Mouse (Mus musculus) layer of hippocampus, postnatal 10 days (tissue): ENCODE data around the gene Ldha. TPM values are rescaled to one million over a fixed set of nuclear protein-coding genes. Genes with fewer than 3 reads are reported as not detected.
A peak's percentile ranks its signal among the peaks of the same experiment; 100 is the strongest.

Experiments
- DNase-seq, 2 experiments: peaks; one replicate each; pipeline ENCODE4 v3.0.0; 2021; ENCODE audit warnings: low spot score in 2 of 2
- total RNA-seq, 2 experiments: library from RNA; stranded (reverse); gene quantifications; 2 replicates each; pipeline ENCODE4 v1.2.3; 2021

The Ldha gene
- total RNA-seq, 2 experiments from 2014 or later, result 430 to 445 TPM

DNA sequence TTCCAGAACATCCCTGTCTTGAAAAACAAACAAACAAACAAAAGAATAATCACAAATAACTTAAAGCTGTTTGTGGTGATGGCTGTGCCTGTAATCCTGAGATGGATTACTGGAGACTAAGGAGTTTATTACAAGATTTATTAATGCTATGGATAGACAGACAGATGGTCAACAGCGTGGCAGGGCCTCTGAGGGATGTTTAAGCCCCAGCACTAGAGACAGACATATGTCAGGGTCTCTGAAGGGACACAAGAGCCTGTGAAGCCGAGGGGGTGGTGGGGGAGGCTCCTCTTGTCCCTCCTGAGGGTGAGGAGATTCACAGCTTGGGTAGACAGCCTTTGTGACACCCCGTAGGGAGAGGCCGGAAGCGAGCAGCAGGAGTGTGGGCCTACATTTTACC lies 4.2 kb upstream of the Ldha start:
- DNase-seq, result no peak

DNA sequence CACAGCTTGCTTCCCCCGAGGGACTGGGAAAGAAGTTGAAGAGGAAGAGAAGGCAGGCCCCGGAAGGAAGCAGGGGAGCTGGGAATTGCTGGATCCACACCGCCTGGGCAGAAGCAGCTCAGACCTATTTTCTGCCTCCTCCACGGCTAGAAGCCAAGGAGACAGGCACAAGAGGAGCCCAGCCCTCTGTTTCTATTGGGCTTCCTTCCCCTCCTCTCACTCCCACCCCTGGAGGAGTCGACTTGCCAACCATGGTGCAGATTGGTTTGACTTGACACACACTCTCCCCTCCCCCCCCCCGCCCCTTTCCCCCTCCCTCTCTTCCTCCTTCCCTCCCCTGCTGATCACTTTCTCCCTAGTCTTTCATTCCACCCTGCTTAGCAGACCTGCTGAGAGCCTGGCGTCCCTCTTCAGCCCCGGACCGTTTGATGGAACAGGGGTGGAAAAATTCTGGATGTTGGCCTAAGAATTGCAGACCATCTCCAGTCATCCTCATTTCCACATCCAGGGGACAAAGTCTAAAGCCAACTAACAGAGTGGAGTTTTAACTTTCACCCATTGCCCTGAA lies 3.1 kb upstream of the Ldha start:
- DNase-seq, result peak in 1 of 2 experiments; percentile 45

DNA sequence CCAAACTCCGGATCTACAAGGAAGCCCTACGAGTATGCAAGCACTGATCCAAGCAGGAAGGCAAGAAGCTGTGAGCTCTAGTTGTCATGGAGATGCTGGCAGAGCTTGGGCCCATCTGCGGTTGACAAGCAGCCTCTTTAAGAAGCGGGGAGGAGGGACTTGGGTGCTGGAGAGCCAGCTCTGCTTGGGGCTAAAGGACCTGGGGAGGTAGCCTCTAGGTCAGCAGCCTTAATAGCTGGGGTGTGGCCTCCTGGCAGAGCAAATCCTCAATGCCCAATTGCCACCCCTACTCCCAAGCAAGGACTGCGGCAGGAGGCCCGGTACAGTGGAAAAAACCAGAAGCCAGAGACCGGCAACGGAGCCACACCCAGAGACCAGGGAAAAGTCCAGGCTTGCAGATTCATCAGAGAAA lies 2.4 kb upstream of the Ldha start:
- peak; percentile 69 to 74 for DNase-seq

DNA sequence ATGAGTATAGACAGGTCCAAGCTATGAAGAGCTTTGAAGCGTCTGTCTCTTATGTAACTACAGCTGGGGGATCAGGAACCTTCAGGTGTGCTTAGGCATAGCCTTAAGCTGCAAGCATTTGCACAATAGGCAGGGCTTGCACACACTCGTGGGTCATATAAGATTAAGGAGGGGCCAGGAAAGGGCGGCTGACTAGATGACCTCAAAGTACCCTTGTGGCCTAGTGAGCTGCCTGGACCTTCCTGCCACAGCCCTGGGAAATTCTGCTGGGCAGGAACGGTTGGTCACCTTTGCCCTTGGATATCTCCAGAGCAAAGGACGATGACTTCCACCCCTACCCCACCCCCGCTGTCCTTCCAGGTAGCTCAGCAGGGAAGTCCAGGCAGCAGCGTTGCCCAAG lies 1.8 kb upstream of the Ldha start:
- no peak for DNase-seq

DNA sequence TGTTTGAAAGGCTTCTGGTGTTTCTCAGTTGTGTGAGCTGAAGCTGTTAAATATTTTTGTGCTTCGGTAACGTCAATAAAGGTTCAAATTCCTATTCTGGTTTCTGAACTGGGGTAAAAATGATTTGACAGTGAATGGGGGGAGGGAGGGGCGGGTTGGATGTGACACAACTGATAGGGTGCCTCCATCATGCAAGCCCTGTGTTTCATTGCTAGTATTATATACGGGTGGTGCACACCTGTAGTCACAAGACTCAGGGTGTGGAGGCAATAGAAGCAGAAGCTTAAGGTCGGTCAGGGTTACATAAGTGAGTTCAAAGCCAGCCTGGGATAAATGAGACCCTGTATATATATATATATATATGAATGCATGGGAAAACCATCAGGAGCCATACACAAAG lies 1.4 kb upstream of the Ldha start:
- DNase-seq, result no peak

DNA sequence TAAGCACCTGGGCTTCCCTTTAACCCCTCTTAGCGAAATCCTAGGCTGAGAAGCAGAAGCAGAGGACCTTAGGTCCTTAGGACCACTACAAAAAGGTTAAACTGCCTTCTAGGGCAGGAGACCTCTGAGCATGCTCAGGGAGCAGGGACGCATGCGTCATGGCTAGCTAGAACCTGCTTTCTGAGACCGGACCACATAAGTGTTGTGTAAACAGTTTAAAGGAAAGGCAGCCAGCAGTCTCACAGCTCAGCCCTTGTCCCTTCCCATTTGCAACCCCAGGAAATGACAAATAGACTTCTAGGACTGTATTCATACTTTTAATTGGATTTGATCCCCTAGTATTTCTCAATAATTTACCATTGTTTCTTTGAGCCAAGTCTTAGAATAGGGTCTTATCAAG lies 949 bp upstream of the Ldha start:
- no peak for DNase-seq

DNA sequence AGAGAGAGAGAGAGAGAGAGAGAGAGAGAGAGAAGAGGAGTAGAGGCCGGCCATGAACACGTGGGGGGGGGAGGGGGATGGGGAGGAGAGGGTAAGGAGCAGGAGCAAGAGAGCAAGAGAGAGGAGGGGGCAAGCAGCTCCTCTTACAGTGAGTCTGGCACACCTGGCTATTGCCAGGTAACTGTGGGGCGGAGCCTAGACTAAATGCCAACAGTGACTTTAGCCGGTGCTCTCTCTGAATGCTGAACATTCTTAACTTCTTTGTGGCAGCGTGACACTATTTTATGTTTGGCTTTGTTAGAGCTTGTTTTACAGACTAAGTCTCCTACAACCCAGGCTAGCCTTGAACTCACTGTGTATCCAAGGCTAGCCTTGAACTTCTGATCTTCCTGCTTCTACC lies 1.0 kb downstream of the Ldha start:
- DNase-seq, result no peak

DNA sequence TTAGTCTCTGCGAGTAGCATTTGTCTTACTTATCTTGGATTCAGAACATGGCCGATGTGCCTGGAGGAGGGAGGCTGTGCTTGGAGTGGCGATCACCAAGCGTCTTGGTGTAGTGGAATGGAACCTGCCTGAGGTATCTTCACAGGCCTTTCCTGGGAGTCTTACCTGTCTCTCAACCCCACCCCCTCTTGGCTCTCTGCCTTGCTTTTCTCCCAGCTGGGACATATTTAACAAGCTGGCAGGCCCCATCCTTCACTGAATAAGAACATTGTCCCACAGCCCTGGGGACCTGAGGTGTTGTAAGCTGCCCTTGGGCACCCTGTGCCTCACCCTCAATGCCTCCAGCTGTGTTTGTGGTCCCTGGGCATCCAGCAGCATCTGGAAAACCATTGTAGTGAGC lies 2.3 kb downstream of the Ldha start:
- no peak for DNase-seq

DNA sequence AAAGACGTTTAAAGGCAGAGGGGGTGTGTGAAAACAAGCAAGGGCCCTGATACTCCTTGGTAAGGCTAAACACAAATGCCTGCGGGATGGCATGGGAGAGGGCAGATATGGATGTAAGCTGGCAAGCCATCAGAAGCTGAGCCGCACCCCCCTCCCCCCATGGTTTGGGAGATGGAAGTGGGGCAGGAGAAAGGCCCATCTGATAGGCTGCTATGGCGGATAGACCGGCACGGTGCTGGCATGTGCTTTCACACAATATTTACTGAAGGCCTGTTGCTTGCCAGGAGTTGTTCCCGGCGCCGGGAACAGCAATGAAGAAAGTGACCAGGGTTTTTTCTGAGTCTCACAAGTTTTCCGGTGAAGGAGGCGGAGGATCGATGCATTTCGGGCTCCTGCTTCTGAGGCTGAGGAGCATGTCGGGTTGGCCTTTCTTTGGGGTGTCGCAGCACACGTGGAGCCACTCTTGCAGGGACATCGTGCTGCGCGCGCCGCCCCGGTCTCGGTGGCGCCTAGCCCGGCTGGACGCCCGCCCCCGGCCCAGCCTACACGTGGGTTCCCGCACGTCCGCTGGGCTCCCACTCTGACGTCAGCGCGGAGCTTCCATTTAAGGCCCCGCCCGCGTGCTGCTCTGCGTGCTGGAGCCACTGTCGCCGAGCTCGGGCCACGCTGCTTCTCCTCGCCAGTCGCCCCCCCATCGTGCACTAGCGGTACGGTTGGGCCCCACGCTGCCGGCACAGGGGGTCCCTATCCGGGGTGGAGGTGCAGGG lies 4.1 kb downstream of the Ldha start:
- DNase-seq, result peak; percentile 91 to 94

DNA sequence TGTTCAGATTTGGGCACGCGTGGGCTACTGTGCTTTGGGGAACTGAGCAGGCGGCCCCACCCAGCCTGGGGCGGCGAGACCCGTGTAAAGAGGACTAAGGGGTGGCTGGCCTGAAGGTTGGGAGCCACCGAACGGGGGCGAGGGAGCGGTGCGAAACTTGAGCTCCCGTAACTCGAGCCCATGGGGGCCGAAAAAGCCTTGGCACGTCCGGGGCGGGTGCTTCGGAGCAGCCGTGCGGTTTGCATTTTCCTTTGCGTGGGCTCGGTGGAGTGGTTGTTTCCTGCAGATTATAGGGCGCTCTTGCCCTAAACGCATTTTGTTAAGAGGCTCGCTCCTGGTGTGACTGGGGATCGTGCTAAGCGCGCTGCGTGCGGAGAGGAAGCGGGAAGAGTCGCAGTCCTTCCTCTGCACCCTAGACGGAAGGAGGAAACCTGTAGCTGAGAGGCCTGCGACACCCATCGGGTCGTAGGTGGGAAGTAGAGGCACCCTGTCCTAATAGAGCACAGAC lies 4.8 kb downstream of the Ldha start:
- no peak for DNase-seq

DNA sequence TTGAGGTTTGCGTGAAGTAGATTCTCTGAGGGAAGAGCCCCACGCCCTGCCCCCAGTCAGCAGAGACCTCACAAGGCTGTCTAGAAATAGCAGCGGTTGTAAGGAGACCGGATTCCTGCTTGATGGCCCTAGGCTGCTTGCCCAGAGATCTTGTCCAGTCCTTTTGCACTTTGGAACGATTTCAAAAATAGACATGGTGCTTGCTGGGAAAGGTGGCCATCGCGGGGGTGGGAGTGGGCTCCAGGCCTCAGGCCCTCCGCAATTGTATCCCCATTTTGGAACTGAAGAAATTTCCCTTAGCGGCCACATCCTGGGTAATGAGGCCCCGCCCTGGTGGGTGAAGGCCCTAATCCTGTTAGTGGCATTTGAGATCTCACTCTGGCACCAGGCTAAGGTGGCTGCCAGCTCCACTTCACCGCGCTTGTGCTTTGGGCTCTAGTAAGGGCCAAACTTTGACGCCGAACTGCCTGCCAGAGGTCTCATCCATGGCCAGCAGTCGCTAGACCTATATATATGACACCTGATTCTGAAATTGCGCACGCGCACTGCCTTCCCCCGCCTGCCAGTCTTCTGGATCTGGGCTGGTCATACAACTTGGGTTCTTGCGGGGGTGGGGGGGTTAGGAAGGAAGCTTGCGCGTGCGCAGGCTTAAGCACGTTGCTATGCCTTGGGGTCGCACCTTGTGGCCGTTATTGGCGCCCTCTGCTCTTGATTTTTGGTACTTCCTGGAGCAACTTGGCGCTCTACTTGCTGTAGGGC lies 5.4 kb downstream of the Ldha start:
- DNase-seq, result peak; percentile 53 to 57

DNA sequence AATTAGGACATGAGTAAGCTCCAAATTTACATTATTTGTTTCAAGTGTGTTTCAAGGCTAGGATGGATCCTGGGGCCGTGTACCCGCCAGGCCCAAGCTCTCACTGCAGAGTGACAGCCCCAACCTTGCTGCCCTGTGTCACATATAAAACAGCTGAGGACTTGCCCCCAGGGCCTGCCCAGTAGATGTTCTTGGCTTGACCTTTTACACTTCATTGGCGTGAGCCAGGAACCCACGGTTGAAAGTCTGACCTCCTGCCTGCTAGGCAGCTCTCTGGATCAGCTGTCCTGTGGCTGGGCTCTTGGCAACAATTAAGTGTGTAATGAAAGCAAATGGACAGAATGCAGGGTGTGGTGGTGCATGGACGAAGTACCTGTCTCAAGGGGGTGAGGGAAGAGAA lies 8.0 kb downstream of the Ldha start:
- no peak for DNase-seq

DNA sequence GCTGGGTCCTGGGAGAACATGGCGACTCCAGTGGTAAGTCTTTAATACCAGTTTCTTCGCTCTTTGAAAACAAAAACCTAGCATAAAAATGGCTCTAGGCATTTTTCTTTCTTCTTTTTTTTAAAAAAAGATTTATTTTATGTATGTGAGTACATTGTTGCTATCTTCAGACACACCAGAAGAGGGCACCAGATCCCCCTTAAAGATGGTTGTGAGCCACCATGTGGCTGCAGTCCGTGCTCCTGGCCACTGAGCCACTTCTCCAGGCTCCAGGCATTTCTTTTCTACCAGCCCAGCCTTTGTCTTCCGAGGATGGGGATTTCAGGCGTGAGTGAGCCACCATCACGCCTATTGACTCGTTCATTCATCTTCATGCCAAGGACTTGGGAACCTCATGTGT lies 9.8 kb downstream of the Ldha start:
- no peak for DNase-seq

DNA sequence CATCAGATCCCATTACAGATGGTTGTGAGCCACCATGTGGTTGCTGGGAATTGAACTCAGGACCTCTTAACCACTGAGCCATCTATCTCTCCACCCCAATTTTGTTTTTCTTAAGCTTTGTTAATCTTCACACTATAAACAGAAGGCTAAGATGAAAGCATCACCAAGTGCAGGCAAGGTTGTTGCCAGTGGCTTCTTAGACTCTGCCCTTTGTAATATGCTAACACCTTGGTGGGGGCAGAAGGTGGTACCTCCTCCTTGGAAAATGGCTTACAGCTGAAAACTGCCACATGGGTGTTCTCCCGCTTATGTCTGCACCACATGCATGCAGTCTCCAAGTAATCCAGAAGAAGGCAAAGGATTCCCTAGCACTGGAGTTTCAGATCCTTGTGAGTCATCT lies 11.4 kb downstream of the Ldha start:
- DNase-seq, result no peak

DNA sequence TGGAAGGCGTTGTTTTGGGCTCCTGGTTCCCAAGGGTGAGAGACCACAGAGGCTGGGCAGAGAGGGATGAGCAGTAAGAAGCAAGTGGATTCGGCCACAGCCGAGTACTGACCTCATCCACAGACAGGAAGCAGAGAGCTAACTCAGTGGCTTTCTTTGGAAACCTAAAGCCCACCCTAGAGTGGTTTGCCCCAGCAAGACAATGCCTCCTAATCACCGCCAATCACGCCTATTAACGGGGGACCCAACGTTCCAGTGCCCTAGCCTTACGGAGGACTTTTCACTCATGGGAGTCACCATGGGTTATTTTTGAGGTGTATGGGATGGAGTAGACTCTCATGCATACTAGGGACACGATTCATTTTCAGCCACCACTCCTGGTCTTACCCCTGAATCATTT lies 12.1 kb downstream of the Ldha start:
- DNase-seq, result no peak

DNA sequence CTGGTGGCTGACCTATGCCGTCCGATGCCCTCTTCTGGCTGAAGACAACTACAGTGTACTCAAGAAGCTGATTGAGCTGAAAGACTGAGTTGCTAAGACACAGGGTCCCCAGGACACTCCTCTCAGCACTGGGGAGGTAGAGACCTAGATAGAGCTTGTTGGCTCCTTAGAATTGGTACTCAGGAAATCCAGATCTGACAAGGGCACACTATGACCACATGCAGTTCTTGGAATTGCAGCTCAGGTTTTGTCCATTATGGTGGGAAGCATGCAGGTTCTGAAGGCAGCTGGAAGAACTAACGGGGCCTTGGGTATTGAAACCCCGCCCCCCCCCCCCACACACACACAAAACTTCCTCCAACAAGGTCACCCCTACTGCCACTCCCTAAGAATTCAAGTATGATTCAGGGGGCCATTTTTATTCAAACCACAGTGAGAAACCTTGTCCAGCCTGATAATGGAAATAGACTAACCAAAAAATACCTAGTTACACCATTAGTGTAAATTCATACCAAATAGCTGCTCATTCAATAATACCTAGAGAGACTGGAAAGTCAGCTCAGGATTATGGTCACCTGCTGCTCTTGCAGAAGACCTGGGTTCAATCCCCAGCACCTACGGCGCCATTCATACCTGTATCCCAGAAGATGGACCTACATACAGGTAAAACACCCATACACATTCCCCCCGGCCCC lies 14.7 kb downstream of the Ldha start:
- no peak for DNase-seq

DNA sequence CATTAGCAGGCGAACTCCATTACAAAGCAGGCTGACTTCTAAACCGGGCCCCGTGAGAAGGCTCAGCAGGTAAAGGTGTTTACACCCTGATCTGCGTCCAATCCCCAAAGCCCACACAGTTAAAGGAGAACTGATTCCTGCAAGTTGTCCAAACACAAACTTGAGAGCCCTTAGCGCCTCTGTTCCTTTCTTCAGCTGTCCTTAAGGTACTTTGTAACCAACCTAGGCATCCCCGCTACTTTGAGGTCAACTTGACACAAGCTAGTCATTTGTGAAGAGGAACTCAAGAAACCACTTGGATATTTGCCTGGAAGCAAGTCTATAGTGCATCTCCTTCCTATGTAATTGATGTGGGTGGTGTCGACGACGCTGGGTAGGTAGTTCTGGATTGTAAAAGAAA lies 16.2 kb downstream of the Ldha start:
- no peak for DNase-seq

DNA sequence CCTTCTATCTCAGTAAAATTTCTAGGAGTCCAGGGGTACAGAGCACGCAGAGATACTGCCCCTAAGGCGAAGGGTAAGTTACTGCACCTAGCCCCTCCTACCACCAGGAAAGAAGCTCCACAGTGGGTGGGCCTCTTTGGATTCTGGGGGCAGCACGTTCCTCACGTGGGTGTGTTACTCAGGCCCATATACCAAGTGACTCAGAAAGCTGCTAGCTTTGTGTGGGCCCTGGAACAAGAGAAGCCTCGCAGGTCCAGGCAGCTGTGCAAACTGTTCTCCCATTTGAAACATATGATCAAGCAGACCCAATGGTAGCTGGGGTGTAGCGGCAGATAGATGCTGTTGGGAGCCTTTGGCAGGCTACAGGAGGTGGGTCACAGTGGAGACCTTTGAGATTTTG lies 17.8 kb downstream of the Ldha start:
- no peak for DNase-seq

DNA sequence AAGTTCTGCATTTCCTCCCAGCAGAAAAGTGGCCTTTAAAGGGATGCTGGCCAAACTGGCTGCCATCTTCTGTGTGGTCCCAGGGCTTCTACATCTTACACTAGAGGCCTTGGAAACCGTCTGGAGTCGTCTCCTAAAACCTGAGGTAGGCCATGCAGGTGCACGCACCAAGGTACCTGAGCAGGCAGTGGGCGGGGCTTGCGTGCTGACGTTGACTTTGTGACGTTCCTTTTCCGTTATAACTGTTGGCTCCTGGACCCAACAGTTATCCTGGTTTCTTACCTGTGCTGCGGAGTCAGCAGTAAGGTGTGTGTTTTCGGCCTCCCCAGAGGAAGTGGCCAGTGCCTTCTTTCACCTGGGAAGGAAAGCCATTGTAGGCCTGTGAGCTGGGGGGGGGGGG lies 19.7 kb downstream of the Ldha start, which contains the start of gene Ldhc:
TSS of gene Ldhc (plus strand) at position 208 of the 400 bp plus-strand sequence.
- DNase-seq, result no peak

DNA sequence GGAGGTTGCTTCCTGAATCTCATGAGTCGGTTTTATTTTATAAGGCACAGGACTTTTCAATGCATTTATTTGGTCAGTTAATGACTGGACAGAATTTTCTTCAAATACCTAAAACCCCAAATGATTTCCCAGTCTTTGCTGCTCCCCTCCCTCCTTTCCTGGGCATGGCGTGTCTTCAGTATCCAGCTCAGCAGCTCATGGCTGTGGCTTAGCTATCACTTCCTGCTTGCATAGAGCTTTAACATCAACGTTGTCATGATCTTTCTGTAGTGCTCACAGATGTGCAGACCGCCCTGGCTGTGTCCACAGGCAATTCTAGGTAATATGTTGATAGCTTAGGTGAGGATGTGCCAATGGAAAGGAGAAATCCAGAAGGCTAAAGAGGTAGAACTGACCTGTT lies 30.7 kb downstream of the Ldha start:
- no peak for DNase-seq

DNA sequence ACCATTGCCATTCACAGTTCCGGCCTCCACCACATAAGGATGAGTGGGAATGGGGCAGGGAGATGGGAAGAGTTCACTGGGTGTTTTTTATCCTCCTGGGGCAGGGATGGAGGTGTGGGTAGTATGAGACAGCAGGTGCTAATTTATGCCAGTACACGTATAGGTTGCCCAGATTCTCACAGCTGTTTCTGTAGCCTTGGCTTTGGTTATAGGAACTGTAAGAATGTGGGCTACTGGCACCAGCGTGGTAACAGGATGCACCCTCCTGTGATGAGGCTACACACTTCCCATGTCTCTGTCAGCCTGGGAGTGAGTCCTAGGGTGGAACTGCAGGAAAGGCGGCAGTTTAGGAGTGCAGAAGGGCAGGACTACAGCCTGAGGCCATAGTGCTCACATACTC lies 35.6 kb downstream of the Ldha start:
- no peak for DNase-seq

DNA sequence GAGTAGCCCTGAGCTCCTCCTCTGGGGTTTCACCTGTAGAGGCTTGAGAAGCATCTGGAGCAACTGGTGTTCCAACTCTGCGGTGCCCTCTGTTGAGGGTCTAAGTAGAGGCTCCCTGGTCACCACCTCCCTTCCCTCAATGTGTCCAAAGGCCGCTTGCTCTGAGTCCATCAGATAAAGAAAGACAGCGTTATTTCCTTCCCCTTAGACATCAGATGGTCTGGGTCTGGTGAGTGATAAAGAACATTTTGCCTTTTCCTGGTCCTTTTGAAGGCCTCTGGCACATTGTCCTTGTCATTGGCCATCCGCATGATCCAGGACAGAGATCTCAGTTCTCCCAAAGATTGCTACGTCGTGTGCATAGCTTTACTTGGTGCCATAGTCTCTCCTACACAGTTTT lies 36.0 kb downstream of the Ldha start:
- DNase-seq, result no peak
